Mouse (Mus musculus): ENCODE measurements around the gene Scfd2.

The Scfd2 gene

DNA sequence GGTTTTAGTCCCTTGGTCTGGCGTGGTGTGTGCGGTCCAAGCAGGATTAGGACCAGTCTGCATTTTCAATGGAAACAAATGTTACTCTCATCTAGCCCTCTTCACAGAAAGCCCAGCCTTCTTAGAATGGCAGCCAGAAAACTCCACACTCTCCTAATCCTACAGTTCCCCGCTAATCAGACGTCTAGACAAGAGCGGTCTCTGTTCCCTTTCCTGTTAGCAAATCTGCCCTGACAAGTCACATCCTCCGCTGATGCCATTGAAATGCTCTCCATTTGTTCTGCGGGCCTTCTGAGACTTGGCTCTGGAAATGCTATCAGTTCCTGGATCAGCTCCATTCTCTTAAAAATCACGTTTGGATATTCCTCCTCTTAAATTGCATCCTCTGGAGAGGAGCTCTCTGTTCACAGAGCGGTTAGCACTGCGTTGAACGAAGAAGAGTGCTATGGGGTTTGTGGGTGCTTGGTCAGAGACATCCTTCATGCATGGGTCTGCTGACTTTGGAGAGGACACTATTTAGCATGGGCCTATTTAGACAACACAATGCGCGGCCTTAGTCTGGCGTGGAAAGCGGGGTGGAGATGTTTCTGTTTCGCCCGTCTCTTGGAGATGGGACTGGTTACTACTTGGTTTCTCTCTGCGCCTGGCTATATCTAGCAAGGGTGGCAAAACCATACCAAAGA lies 358.3 kb downstream of the Scfd2 start:
- peak; percentile 28 for DNase-seq (ENCODE audit: low spot score)

DNA sequence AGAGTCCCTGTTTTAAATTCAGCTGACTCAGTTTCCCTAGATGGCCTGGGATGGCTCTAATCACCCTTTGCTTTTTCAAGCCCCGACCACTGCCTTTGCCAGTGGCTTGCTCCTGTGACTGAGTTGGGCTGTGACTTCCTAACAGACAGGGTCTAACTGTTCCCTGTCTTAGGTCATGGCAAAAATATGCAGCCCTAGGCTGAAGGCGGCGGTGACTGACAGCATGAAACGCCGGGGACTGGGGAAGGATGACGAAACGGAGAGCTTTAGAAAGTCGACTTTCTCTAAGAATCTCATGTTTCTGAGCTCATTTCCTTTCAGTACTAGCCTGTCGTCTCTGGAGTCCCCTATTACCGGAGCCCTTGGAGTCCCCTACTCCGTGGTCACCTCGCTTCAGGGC lies 359.4 kb downstream of the Scfd2 start:
- DNase-seq (ENCODE audit: low spot score), result no peak

DNA sequence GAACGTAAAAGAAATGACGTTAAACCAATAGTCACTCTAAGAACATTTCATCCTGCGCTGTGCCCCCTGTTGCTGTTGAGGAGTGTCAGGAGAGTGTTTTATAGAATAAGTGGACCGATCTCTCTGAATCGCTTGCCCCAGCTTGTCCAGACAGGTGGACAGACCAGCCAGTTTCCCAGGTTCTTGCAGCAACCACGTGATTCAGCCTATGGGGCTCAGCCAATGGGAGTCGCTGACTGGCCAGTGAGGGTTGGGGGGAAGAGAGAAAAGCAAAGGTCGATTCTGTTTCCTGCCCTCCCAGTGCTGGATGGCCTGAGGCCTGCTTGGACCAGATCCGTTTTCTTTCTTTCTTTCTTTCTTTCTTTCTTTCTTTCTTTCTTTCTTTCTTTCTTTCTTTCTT lies 359.8 kb downstream of the Scfd2 start:
- DNase-seq (ENCODE audit: low spot score), result no peak

DNA sequence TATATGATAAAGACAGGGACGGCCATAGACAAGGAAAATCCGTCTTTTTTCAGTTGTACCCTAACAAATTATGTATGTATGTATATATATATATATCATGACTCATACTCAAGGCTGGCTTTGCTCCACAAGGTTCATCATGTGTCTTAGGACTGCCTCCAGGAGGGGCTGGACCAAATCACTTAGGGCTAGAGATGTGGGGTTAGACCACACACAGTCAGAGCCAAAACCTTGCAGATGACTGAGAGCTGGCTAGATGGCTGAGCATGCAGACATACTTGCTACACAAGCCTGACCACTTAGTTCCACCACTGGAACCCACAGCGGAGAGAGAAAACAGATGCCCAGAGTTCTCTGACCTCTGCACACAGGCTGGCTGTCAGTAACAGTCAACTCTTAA lies 363.5 kb downstream of the Scfd2 start:
- DNase-seq (ENCODE audit: low spot score), result no peak

DNA sequence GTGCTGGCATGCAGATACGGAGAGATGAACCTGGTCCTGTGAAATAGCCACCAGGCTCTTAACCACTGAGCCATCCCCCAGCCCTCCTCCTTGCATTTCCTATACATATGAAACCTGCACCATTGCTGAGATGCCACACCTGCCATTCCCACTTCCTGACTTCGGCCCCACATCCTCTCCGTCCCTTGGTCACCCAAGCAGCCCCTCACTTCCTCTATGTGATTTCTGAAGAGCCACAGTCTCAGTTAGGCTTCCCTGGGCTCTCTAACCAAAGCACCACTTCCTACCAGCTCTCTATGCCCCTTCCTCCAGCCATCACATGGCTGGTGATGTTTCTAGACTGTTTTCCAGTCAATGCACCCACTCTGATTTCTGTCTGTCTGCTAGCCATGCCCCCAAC lies 364.9 kb downstream of the Scfd2 start:
- DNase-seq (ENCODE audit: low spot score), result no peak

DNA sequence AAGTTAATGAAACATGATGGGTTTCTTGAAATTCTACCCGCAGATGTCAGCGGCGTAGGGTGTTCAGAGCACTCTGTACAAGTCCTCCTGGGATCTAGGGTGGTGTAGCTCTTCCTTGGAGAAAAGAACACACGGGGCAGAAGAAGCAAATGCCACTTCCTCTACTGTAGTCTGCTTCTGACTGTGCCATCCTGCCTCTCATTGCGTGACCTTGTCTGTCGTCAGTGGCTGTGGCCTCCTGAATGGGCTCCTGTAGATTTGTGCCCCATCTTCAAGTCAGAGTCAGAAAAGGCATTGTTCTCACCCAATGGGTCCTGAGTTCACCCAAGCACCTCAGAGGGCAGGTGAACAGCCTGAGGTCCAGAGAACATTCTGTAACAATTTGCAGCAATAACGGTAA lies 367.0 kb downstream of the Scfd2 start:
- DNase-seq (ENCODE audit: low spot score), result no peak

DNA sequence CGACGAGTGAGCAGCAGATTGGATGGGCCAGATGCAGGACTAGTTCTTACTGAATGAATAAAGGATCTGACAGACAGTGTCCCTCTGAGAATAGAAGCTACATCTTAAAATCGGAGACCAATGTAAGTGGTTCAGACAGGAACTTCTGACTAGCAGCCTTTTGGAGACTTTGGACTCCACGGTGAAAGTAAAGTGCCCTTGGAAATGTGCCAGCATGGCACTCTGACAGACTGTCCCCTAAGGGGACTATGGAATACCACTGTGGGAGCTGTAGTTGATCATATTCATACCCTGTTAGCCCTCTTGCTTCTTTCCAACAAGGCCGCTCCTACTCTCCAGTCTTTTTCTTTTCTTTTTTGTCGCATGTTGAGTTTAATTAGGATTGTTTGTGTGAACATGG lies 368.4 kb downstream of the Scfd2 start:
- DNase-seq (ENCODE audit: low spot score), result no peak

DNA sequence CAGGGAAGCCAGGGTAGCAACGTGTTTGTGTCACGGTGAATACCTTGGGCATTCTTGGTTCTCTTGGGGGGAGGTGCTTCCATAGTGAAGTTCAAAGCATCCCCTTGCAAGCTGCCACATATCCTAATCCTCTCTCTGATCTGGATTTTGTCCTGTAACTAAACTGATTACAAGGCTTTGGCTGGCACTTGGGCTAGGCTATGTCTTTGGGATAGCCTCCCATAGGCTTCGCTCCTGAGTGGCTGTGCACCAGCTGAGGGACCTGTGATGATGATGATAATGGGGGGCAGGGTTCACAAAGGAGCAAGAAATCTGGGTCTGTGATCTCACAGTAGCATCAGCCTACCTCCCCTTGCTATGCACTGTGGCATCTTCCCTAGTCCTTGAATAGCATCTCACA lies 369.5 kb downstream of the Scfd2 start:
- DNase-seq (ENCODE audit: low spot score), result no peak

DNA sequence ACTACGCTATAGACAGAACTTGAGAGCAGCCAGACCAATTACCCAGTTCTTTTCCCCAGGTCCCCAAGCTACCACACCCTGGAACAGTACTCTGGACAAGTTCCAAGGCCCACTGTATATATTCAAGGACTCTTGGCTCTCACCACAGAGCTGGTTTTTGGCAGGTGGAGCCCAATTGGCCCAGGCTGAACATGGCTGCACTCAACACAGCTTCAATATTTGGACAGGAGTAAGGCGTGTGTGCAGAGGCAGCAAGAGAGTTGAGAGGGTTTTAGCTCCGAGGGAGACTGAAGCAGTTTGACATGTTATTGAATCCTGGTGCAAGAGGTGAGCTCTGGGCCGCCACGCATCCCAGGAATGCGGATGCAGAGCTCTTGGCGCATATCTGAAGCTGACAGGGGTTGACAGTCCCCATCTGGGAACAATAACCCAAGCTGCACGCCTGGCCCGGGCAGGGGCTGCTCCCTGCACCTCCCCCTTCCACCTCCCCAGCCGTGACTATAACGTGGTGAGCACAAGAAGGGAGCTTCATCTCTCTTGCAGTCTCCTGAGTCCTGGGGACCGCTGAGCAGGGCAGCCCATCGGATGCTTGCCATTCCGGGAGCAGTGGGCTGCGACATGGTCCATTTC lies 370.1 kb downstream of the Scfd2 start:
- DNase-seq (ENCODE audit: low spot score), result no peak

DNA sequence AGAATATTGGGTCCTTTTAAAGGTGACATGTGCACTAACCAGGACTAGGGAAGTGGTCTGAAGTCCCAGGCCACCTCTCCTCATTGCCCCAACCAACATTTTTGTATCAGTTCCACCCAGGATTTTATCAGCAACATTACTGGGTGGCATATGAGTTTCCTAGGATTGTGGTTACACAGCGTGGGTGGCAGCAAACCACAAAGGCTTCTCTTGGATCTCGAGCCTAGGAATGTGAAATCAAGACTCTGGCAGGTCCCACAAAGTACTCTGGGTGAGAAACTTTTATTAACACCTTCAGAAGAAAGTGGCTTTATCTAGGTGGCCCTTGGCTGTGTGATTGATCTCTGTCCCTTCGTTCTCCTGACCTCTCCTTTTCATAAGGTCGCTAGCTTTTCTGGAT lies 371.2 kb downstream of the Scfd2 start:
- DNase-seq (ENCODE audit: low spot score), result no peak

DNA sequence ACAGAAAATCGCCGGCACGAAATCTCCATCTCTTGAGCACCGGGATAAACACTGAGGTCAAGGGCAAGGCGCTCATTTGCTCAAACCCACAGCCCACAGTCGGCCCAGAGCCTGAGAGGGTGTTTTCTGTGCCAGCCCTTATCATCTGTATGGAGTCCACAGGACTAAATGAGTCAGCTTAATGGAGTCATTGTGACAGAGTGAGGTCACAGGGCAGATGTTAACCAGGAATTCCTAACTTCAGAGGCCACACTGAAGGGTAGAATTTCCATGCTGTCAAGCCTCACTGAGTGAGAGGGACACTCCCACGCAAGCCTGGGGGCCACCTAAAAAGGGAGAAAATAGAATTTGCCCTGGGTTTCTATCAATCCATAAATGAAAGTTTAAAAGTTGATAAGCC lies 371.7 kb downstream of the Scfd2 start:
- no peak for DNase-seq (ENCODE audit: low spot score)

DNA sequence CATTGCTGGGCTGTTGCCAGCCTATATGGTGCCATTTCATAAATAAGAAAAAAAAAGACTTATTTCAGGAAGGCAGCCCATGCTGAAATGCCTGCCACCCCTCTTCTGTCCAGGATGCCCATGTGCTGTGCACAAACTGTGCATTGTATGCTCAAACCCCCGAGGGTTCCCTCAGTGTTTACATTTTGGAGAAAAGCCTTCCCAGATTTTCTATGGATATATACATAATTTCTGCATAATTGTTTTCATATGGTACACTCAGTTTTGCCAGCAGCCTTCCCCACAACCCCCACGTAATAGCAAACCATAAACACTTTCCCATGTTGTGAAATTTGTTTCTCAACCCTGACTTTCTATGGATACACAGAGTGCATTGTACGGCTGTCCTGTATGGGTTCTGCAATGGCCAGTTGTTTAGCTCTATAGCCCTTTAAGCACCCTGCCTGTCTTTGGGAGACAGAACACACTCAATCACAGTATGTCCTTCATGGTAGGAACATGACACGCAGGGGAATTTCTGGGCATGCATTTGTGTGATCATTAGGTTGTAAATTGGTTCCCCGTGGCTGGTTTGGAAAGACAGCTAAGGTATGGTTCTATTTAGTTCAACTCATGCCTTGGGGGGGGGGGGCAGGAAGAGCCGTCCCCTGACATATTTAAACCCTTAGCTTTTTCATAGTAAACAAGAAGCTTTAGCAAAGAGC lies 372.5 kb downstream of the Scfd2 start:
- no peak for DNase-seq (ENCODE audit: low spot score)

DNA sequence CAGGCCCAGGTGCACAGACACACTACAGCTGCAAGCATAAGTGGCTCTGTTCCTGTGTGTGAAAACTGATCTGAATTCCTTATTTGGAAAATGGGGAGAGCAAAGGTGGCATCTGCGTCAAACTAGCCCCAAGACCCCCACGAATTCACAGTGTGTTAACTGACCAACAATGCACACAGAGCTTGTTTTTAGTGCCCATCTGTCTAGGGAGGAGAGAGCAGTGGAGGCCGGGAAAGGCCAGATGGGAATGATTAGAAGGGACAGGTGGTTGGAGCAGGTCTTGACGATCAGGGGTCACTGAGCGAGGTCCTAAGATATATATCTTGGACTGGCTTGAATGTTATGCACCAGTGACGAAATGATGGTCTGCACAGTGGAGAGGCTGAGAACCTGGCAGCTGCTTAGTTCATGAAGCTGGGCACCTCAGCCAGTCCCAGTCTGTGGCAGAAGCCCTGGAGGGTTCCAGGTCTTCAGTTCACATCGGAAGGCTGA lies 375.7 kb downstream of the Scfd2 start:
- DNase-seq (ENCODE audit: low spot score), result no peak
